Mouse (Mus musculus): ENCODE measurements around the gene Slc22a14.
"Not testable (repeated sequence)": the region's sequence is repeated elsewhere in the genome, so short reads cannot be mapped to it uniquely, and the experiment has no call there.

GRCm38 (mm10) chr9:119274814-119275213, 90.5 kb downstream of the Slc22a14 start:
- peak; percentile 40 for TF ChIP-seq CTCF (IDR thresholded peaks at IDR 0.05; ENCODE audit: low read depth)
- not testable (repeated sequence) for TF ChIP-seq EP300 (optimal IDR thresholded peaks at IDR 0.05)
